Mouse (Mus musculus) olfactory bulb, adult 2 months (tissue): ENCODE data around the gene Snurf.

Experiments
- CTCF ChIP-seq: fragments of 200-500 bp; IDR thresholded peaks from 2 replicates; pipeline ENCODE4 v1.5.1; 2012; ENCODE audit warnings: low read depth, mild to moderate bottlenecking, low read length, moderate library complexity; ENCODE audit not compliant: insufficient read depth
- POLR2A ChIP-seq: fragments of 200-500 bp; IDR thresholded peaks from 2 replicates; pipeline ENCODE4 v1.6.1; 2012; ENCODE audit warnings: mild to moderate bottlenecking, low read depth, low read length, moderate library complexity; ENCODE audit not compliant: insufficient read depth

- TF ChIP-seq CTCF: no peak
- TF ChIP-seq POLR2A: no peak
Observed at GRCm38 (mm10) chr7:60006262-60006661, 1.4 kb upstream of the Snurf start.
